Mouse (Mus musculus) heart, postnatal 36 days (tissue): ENCODE results near the gene Limch1. TPM values are rescaled to one million over a fixed set of nuclear protein-coding genes. Genes with fewer than 3 reads are reported as not detected.

Experiments used
- DNase-seq, 2 experiments: peaks; one replicate each; pipeline ENCODE4 v3.0.0; 2021 to 2022
- intact Hi-C: fragments of 180-260 bp; cut with DNase I; formaldehyde crosslinking; loops from one replicate; pipeline ENCODE4 v1.15.1; 2025
- total RNA-seq, 2 experiments: library from RNA; stranded (reverse); gene quantifications; 2 replicates each; pipeline ENCODE4 v1.2.3; 2021

Limch1 gene
- total RNA-seq, 2 experiments from 2014 or later = 238 to 297 TPM

GRCm38 (mm10) chr5:66955245-66955644 lies 209.6 kb downstream of the Limch1 start:
- DNase-seq = no peak
- intact Hi-C loops = no loop called here

- DNase-seq = no peak
- intact Hi-C loops = no loop called here
These were observed 212.0 kb downstream of the Limch1 start for GRCm38 (mm10) chr5:66957656-66958055.

DNA sequence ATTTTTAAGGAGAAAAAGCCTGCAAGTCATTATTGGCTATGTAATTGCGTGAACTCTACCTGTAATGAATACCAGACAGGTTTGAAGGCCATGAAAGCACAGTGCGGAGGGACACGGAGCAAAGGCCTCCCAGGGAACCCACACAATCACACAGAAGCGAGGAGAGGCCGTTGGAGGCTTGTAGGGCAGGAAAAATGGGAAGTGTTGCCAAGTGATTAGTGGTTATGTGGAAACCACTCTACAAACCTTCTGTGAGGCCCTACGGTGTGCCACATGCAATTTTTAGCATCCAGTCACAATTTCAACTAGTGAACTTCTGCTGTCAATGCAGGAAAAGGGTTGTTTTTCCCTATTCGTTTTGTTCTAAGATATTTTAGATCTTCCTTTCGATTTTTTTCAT lies 212.5 kb downstream of the Limch1 start:
- intact Hi-C loops = no loop called here
- DNase-seq = no peak

GRCm38 (mm10) chr5:66959968-66960367 lies 214.3 kb downstream of the Limch1 start:
- intact Hi-C loops = no loop called here
- no peak for DNase-seq

DNA sequence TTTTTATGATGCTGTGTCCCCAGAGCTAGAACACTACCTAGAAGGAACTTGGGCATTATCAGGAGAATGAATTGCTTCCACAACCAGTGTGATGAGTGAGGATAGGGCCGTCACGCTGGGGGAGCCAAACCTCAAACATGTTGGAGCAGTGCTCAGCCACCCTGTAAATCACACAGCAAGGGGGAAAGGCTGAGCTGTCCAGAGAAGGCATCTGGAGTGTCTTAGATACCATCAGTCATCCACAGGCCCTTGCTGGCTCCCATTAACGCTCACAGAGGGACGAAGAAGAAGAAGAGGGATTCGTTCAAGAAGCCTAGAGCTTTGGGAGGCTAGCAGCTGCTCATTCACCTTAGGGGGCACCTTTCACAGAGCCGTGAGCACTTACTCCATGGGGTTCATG lies 219.8 kb downstream of the Limch1 start:
- intact Hi-C loops = no loop called here
- DNase-seq = no peak

DNA sequence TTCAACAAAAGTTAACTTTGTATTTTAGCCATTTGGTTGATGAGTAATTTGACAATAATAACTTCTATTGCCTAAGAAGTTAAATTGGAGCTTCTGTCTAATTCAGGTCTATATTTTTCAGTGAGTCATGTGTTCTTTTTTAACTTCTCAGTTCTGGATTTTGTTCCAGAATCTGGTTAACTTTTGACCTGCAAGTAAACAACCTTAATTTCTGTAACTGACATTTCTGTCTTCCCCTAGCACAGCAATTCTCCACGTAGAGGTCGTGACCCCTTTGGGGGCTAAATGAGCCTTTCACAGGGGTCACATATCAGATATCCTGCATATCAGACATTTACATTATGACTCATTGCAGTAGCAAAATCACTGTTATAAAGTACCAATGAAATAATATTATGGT lies 221.5 kb downstream of the Limch1 start:
- no peak for DNase-seq
- intact Hi-C loops = no loop called here

GRCm38 (mm10) chr5:66967646-66968045 lies 222.0 kb downstream of the Limch1 start:
- no peak for DNase-seq
- intact Hi-C loops = loop anchor here (1.0 kb wide), 1 partner anchor 19 kb away; no protein-coding TSS in a partner anchor

DNA sequence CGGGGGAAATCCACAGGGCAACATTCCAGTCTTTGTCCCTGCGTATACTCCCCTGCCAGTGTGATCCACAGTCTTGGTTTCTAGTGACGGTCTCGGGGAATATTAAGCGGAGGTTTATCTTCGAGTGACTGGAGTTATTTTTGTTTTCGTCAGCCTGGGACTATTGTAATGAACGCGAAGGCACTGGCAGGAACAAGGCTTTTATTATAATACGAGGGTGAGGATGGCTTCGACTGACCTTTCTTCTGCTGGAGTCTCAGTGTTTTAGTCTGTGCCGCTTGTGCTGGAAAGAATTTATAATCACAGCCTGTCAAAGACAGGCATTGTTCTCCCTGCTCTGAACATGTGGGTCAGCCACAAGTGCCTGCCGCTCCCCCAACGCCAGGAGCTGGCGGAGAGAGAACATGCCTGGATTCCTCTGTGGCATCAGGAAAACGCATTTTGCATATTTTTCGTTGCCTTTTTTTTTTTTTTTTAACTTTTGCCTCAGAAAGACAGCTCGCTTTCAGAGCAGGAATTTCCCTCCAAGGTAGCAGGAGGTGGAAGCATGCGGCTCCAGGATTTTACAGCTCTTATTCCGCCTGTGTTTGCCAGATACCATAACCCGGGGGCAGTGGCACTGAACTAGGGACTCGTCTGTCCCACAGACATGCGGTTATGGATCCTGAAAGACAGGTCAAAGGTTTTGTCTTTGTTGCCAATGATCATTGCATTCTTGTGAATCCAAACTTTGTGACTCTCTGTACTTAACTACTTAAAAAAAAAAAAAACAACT lies 222.6 kb downstream of the Limch1 start:
- DNase-seq = peak in 1 of 2 experiments; percentile 32
- intact Hi-C loops = loop anchor here (1.0 kb wide), 1 partner anchor 20 kb away; no protein-coding TSS in a partner anchor

DNA sequence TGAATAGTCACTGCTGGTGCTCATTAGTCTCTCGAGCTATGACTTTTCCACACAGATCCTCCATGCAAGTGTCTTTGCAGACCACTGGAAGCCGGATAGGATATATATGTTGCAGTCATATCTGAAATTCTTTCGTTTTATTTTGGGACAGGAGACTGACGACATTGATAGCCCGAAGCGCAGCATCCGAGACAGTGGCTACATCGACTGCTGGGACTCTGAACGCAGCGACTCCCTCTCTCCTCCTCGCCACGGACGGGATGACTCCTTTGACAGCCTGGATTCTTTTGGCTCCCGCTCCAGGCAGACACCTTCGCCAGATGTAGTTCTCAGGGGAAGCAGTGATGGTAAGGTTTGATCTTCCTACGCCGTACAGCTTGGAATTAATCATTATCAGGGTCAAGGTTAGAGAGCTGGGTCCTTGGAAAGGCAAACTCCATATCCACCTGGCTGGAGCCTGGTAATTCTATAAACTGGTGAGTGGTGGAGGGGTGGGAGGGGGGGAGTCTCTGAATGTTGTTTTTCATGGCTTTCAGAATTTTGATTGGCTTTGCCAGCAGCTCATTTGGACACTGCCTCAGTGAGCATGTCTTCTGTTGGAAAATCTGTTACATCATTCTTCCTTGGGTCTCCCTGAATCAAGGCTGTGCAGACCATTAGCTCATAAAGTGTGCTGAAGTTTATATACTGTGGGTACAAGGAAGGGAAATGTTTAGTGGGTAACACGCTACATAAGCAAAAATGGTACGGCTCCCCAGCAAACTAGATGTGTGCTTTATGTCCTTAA lies 223.5 kb downstream of the Limch1 start:
- intact Hi-C loops = loop anchor here (1.0 kb wide), 1 partner anchor 21 kb away; no protein-coding TSS in a partner anchor
- DNase-seq = no peak

GRCm38 (mm10) chr5:66975621-66976020 lies 230.0 kb downstream of the Limch1 start:
- peak; percentile 23 to 36 for DNase-seq
- intact Hi-C loops = no loop called here

DNA sequence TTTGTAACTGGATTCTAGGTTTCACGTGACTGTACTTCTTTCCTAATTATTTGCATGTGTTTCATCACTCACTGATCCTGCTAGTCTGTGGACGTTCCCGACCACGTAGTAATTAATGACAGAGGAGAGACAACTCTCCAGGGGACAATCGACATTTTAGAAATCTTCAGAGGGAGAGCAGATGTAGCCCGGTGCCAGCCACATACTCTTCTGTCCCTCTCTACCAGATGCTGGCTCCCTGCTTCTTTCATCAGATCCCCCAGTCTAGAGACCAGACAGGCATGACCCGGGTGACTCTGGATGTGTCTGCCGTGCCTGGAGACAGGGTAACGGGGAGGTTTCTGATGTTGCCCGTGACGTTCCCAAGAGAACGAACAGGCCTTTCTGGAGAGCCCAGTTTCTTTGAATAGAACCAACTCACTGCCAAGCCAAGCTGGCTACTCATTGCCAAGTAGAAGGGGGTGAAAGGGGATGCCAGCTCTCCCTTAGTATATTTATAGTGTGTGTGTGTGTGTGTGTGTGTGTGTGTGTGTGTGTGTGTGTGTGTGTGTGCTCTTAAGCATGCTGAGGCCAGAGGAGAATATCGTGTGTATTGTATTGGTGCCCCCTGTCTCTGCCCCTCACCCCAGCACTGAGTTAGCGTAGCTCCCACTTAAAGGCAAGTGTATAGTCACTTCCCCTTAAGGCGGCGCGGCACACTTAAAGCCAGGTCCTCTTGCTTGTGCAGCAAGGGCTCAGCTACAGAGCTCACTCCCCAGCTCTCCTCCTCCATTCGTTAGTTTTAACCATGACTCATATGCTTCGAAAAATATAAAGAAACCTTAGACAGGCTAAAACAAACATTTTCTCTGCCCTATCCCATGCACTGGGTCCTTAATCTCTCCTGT lies 233.9 kb downstream of the Limch1 start:
- intact Hi-C loops = loop anchor here (5.0 kb wide), 1 partner anchor 107 kb away; no protein-coding TSS in a partner anchor
- DNase-seq = peak; percentile 39 to 52

GRCm38 (mm10) chr5:66980862-66981261 lies 235.2 kb downstream of the Limch1 start:
- intact Hi-C loops = loop anchor here (5.0 kb wide), 1 partner anchor 109 kb away; no protein-coding TSS in a partner anchor
- DNase-seq = no peak

- DNase-seq = no peak
- intact Hi-C loops = loop anchor here (5.0 kb wide), 1 partner anchor 111 kb away; no protein-coding TSS in a partner anchor
These were observed 237.5 kb downstream of the Limch1 start for GRCm38 (mm10) chr5:66983104-66983503.

GRCm38 (mm10) chr5:66988926-66989325 lies 243.3 kb downstream of the Limch1 start:
- intact Hi-C loops = loop anchor here (5.0 kb wide), 1 partner anchor 42 kb away; no protein-coding TSS in a partner anchor
- no peak for DNase-seq

GRCm38 (mm10) chr5:66989531-66989930 lies 243.9 kb downstream of the Limch1 start:
- no peak for DNase-seq

GRCm38 (mm10) chr5:66992401-66992800 lies 246.8 kb downstream of the Limch1 start:
- intact Hi-C loops = no loop called here
- no peak for DNase-seq

More at GRCm38 (mm10) chr5:66989531-66989930, 243.9 kb downstream of the Limch1 start:
- intact Hi-C loops = loop anchor here (5.0 kb wide), 1 partner anchor 42 kb away; no protein-coding TSS in a partner anchor

- intact Hi-C loops = no loop called here
- DNase-seq = no peak
These were observed 247.4 kb downstream of the Limch1 start for GRCm38 (mm10) chr5:66993076-66993475.

DNA sequence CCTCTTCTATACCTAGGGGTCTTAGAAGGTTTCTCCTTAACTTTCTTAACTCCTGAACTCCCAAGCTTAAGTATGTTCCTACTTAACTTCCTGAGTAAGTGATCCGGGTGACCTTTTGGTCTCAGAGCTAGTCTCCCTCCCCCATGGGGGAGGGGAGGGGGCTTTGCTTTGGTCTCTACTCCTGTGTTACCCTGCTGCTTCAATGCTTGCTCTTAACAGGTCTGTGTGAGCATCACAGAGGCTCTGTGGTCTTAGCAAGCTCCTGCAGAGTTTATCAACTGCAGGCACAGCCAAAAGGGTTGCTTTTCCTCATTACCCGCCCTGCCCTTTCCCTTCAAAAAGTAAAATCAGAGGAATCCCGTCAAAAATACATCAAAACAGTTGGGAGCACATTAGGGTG lies 250.5 kb downstream of the Limch1 start:
- no peak for DNase-seq
- intact Hi-C loops = loop anchor here (5.0 kb wide), 2 partner anchors 284 to 299 kb away; no protein-coding TSS in a partner anchor

- DNase-seq = peak; percentile 73 to 81
- intact Hi-C loops = loop anchor here (5.0 kb wide), 2 partner anchors 285 to 300 kb away; no protein-coding TSS in a partner anchor
These were observed 251.4 kb downstream of the Limch1 start for GRCm38 (mm10) chr5:66996886-66997599.
